Mouse (Mus musculus) small intestine, adult 2 months (tissue): ENCODE data around the gene Lrrc27.

ENCODE experiments used
- CTCF ChIP-seq: fragments of 200-500 bp; IDR thresholded peaks from 2 replicates; pipeline ENCODE4 v1.5.1; 2012; ENCODE audit warnings: low read depth, mild to moderate bottlenecking, control low read depth, inconsistent platforms, low read length, moderate library complexity, mixed read lengths; ENCODE audit not compliant: insufficient replicate concordance, insufficient read length; ENCODE audit errors: extremely low read depth
- POLR2A ChIP-seq: fragments of 200-500 bp; IDR thresholded peaks from 2 replicates; pipeline ENCODE4 v1.6.1; 2012; ENCODE audit warnings: low read depth, mild to moderate bottlenecking, control low read depth, inconsistent platforms, low read length, moderate library complexity

GRCm38 (mm10) chr7:139201209-139201608, 11.6 kb upstream of the Lrrc27 start:
- no peak for TF ChIP-seq POLR2A
- TF ChIP-seq CTCF: no peak
